Mouse (Mus musculus) cortical plate, adult 2 months (tissue): ENCODE measurements around the gene Phf23. TPM values are rescaled to one million over a fixed set of nuclear protein-coding genes. Genes with fewer than 3 reads are reported as not detected.

Experiments
- H3K27ac ChIP-seq: fragments of 200-500 bp; 2 replicates; pipeline ENCODE4 v1.5.1; 2012; ENCODE audit warnings: low read length, control low read depth, inconsistent platforms; ENCODE audit not compliant: insufficient read depth
- H3K4me1 ChIP-seq: fragments of 200-500 bp; 2 replicates; pipeline ENCODE4 v1.6.1; 2011; ENCODE audit warnings: low read length; ENCODE audit not compliant: control insufficient read depth, insufficient read depth
- H3K4me3 ChIP-seq: fragments of 200-500 bp; 2 replicates; pipeline ENCODE4 v1.5.1; 2011; ENCODE audit warnings: mild to moderate bottlenecking, low read length, control low read depth; ENCODE audit not compliant: insufficient read depth
- CTCF ChIP-seq: fragments of 200-500 bp; IDR thresholded peaks from 2 replicates; pipeline ENCODE4 v1.5.1; 2011; ENCODE audit warnings: mild to moderate bottlenecking, control low read depth, low read length; ENCODE audit not compliant: insufficient read depth; ENCODE audit errors: extremely low read depth
- POLR2A ChIP-seq: fragments of 200-500 bp; IDR thresholded peaks from 2 replicates; pipeline ENCODE4 v1.6.1; 2011; ENCODE audit warnings: mild to moderate bottlenecking, low read length, control low read depth; ENCODE audit not compliant: insufficient read depth; ENCODE audit errors: extremely low read depth
- polyA plus RNA-seq: library from polyadenylated mRNA; depleted of rRNA; stranded (reverse); fragments of >200 nt; gene quantifications from 2 replicates; pipeline ENCODE4 v1.2.3, GENCODE M21; 2012

The Phf23 gene
- polyA plus RNA-seq, 1 experiment: 37.6 TPM

- H3K4me1 ChIP-seq: peaks cover 3% of the 10 kb centered on the region; the same call in 1 of the 2 replicates
- peak; percentile 38 for TF ChIP-seq CTCF
- 0 out of 2 replicates have a peak, but pooled peaks have one; percentile 5 for TF ChIP-seq POLR2A
- peak overlapping the region; percentile 34 for H3K4me3 ChIP-seq
- H3K27ac ChIP-seq: 0 out of 2 replicates have a peak overlapping the region, but pooled peaks have one; percentile 5
Observed at GRCm38 (mm10) chr11:70020731-70021263, 25.2 kb downstream of the Phf23 start.

- H3K4me1 ChIP-seq: peaks cover 6% of the 10 kb centered on the region; the same call in 1 of the 2 replicates
- TF ChIP-seq CTCF: no peak
- no peak for TF ChIP-seq POLR2A
- 0 out of 2 replicates have a peak overlapping the region, but pooled peaks have one; percentile 1 for H3K27ac ChIP-seq
- peak overlapping the region; percentile 34 for H3K4me3 ChIP-seq
Observed at GRCm38 (mm10) chr11:70021264-70022132, 25.9 kb downstream of the Phf23 start.

- no peak for TF ChIP-seq CTCF
- TF ChIP-seq POLR2A: no peak
- H3K27ac ChIP-seq: 0 out of 2 replicates have a peak overlapping the region, but pooled peaks have one; percentile 38
- peaks cover 9% of the 10 kb centered on the region for H3K4me1 ChIP-seq
- peak overlapping the region; percentile 46 for H3K4me3 ChIP-seq
Observed at GRCm38 (mm10) chr11:70023481-70024150, 28.0 kb downstream of the Phf23 start.

- H3K4me3 ChIP-seq: peak overlapping the region; percentile 46
- no peak overlapping the region for H3K27ac ChIP-seq
- TF ChIP-seq POLR2A: no peak
- no peak for TF ChIP-seq CTCF
- H3K4me1 ChIP-seq: peaks cover 11% of the 10 kb centered on the region
Observed at GRCm38 (mm10) chr11:70024151-70024514, 28.6 kb downstream of the Phf23 start.

GRCm38 (mm10) chr11:70026689-70027088 lies 31.1 kb downstream of the Phf23 start:
- peak overlapping the region; percentile 45; the same call in 1 of the 2 replicates for H3K27ac ChIP-seq

GRCm38 (mm10) chr11:70027397-70027796 lies 31.8 kb downstream of the Phf23 start:
- H3K27ac ChIP-seq: peak overlapping the region; percentile 45; the same call in 1 of the 2 replicates
- no peak for TF ChIP-seq POLR2A
- peak overlapping the region; percentile 22 for H3K4me3 ChIP-seq
- peaks cover 14% of the 10 kb centered on the region for H3K4me1 ChIP-seq

More at GRCm38 (mm10) chr11:70026689-70027088, 31.1 kb downstream of the Phf23 start:
- Histone ChIP-seq H3K4me3 (peak overlapping the region; percentile 22), H3K4me1 (peaks cover 14% of the 10 kb centered on the region)
- no peak for TF ChIP-seq POLR2A
- no peak for TF ChIP-seq CTCF

- peak overlapping the region; percentile 24; the same call in 1 of the 2 replicates for H3K4me3 ChIP-seq
- TF ChIP-seq POLR2A (no peak), CTCF (no peak)
- H3K27ac ChIP-seq: peak overlapping the region; percentile 51
- peaks cover 14% of the 10 kb centered on the region for H3K4me1 ChIP-seq
Observed at GRCm38 (mm10) chr11:70028401-70029129, 33.0 kb downstream of the Phf23 start.

- peak overlapping the region; percentile 51 for H3K27ac ChIP-seq
- no peak for TF ChIP-seq CTCF
- 0 out of 2 replicates have a peak, but pooled peaks have one; percentile 19 for TF ChIP-seq POLR2A
- H3K4me1 ChIP-seq: peaks cover 11% of the 10 kb centered on the region
- peak overlapping the region; percentile 24 for H3K4me3 ChIP-seq
Observed at GRCm38 (mm10) chr11:70029130-70029801, 33.7 kb downstream of the Phf23 start.
